Mouse (Mus musculus): ENCODE results near the gene Pawr. TPM values are rescaled to one million over a fixed set of nuclear protein-coding genes. Genes with fewer than 3 reads are reported as not detected.

Pawr gene
- polyA plus RNA-seq (2015; fragmentation: Nextera tagmentation; extraction: Ambion mirVana): 3.8 and 4.4 TPM in 2 replicates

- Histone ChIP-seq H3K4me1 (replicated peaks) (peaks cover 16% of the 10 kb centered on the region), H3K9me3 (replicated peaks) (no peaks in the 10 kb centered on the region), H3K4me2 (peak within 1 kb of the TSS; percentile 90), H3K4me3 (replicated peaks) (peak within 1 kb of the TSS; percentile 75), H3K9ac (peak within 1 kb of the TSS; percentile 78), H3K27me3 (peaks cover 45% of the 10 kb centered on the region), H3K27ac (peak within 1 kb of the TSS; percentile 71), H3K36me3 (peaks cover 7% of the 10 kb centered on the region; the same call in 1 of the 2 replicates)
- under 1% methylated on average over 73 of the region's 85 CpGs for WGBS (ENCODE audit: insufficient replicate concordance)
- DNase-seq (peak; percentile 68), ATAC-seq (ENCODE audit: low read depth) (peak; percentile 87)
These were observed at the start of gene Pawr for GRCm38 (mm10) chr10:108331784-108332561. Gene Pawr (plus strand): TSS chr10:108332121.

DNA sequence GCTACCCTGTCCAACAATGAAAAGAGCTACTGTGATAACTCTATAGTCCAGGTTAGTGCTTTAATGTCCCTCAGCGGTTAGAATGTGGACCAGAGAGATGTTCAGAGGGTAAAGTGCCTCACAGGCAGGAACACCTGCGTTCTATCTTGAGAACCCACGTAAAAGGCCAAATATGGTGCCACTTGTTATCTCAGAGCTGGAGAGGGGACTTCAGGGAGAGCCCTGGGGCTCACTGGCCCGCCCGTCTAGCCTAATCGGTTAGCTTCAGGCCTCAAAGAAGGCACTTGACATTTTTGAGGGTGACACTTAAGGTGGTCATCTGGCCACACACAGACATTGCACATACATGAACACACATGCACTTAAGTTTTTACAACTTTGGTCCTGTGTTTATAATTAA is 49.6 kb upstream of the Pawr start:
- Histone ChIP-seq H3K4me2 (no peak overlapping the region), H3K9ac (no peak overlapping the region), H3K27me3 (no peaks in the 10 kb centered on the region), H3K36me3 (peaks cover 19% of the 10 kb centered on the region), H3K4me1 (replicated peaks) (0 out of 2 replicates have a peak, but pooled peaks cover 3% of the 10 kb centered on the region), H3K27ac (no peak overlapping the region), H3K9me3 (replicated peaks) (no peaks in the 10 kb centered on the region), H3K4me3 (replicated peaks) (no peak overlapping the region)
- 61% methylated on average over 6 of the region's 6 CpGs for WGBS (ENCODE audit: insufficient replicate concordance)
- peak; percentile 74 for ATAC-seq (ENCODE audit: low read depth)
- DNase-seq: peak; percentile 11

GRCm38 (mm10) chr10:108283418-108283817 is 48.5 kb upstream of the Pawr start:
- no peaks in the 10 kb centered on the region for H3K9me3 ChIP-seq (replicated peaks)
- DNase-seq (no peak), ATAC-seq (ENCODE audit: low read depth) (no peak)
- H3K27me3 ChIP-seq: no peaks in the 10 kb centered on the region
- 0 out of 2 replicates have a peak, but pooled peaks cover 3% of the 10 kb centered on the region for H3K4me1 ChIP-seq (replicated peaks)
- no peak overlapping the region for H3K4me3 ChIP-seq (replicated peaks)
- H3K9ac ChIP-seq: no peak overlapping the region
- 80% methylated on average over 2 of the region's 2 CpGs for WGBS (ENCODE audit: insufficient replicate concordance)
- H3K4me2 ChIP-seq: no peak overlapping the region
- peaks cover 11% of the 10 kb centered on the region for H3K36me3 ChIP-seq
- H3K27ac ChIP-seq: no peak overlapping the region

GRCm38 (mm10) chr10:108283837-108284236 is 48.1 kb upstream of the Pawr start:
- H3K9ac ChIP-seq: no peak overlapping the region
- H3K4me3 ChIP-seq (replicated peaks): no peak overlapping the region
- no peak overlapping the region for H3K27ac ChIP-seq
- WGBS (ENCODE audit: insufficient replicate concordance): 86% methylated on average over 4 of the region's 4 CpGs
- H3K4me2 ChIP-seq: no peak overlapping the region
- 0 out of 2 replicates have a peak, but pooled peaks cover 3% of the 10 kb centered on the region for H3K4me1 ChIP-seq (replicated peaks)
- DNase-seq (no peak), ATAC-seq (ENCODE audit: low read depth) (no peak)
- H3K9me3 ChIP-seq (replicated peaks): no peaks in the 10 kb centered on the region
- H3K27me3 ChIP-seq: no peaks in the 10 kb centered on the region
- peaks cover 11% of the 10 kb centered on the region for H3K36me3 ChIP-seq

GRCm38 (mm10) chr10:108284445-108284844 is 47.5 kb upstream of the Pawr start:
- Histone ChIP-seq H3K36me3 (peaks cover 11% of the 10 kb centered on the region), H3K9me3 (replicated peaks) (no peaks in the 10 kb centered on the region), H3K4me3 (replicated peaks) (no peak overlapping the region), H3K27ac (no peak overlapping the region), H3K4me1 (replicated peaks) (0 out of 2 replicates have a peak, but pooled peaks cover 3% of the 10 kb centered on the region), H3K27me3 (no peaks in the 10 kb centered on the region), H3K4me2 (no peak overlapping the region), H3K9ac (no peak overlapping the region)
- WGBS (ENCODE audit: insufficient replicate concordance): 77% methylated on average over 4 of the region's 4 CpGs
- ATAC-seq (ENCODE audit: low read depth) (no peak), DNase-seq (no peak)

- 0 out of 2 replicates have a peak, but pooled peaks cover 3% of the 10 kb centered on the region for H3K4me1 ChIP-seq (replicated peaks)
- ATAC-seq (ENCODE audit: low read depth) (no peak), DNase-seq (no peak)
- peaks cover 8% of the 10 kb centered on the region for H3K36me3 ChIP-seq
- 80% methylated on average over 5 of the region's 5 CpGs for WGBS (ENCODE audit: insufficient replicate concordance)
- no peak overlapping the region for H3K27ac ChIP-seq
- no peak overlapping the region for H3K9ac ChIP-seq
- H3K4me2 ChIP-seq: no peak overlapping the region
- no peaks in the 10 kb centered on the region for H3K9me3 ChIP-seq (replicated peaks)
- H3K27me3 ChIP-seq: no peaks in the 10 kb centered on the region
- no peak overlapping the region for H3K4me3 ChIP-seq (replicated peaks)
These were observed 46.9 kb upstream of the Pawr start for GRCm38 (mm10) chr10:108284977-108285376.

DNA sequence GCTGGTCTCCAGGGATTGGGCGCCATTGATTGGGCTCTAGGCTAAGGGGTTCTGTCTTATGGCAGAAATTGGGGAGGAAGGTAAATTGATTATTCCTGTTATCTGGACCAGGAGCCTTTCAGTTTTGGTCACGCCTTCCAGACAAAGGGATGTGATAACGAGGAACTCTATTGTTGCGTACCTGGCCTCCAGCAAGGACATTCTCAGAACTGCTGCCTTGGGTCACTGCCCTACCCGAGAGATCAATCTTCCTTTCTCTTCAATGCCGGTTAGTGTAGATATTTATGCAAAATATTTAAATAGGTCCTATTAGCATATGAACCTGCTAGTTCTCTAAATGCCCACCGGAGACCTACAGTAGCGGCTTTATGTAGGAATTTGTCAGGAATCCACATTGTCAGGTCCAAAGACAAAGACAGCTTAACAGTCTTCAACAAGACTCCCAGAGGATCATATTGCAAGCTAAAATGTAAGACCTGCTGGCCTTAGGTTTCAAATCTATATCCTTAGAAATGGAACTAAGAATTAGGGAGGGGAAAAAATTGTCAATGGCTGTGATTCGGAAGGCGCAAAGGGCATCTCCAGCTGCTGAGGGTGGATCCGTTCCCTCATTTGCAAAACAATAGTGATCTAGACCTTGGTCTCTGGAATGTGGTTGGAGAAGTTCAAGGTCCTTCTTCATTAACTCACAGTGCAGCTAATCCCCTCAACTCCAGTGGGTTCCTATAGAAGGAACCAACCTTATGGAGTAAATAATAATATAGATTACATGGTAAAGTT is 45.1 kb upstream of the Pawr start:
- DNase-seq: no peak
- Histone ChIP-seq H3K9ac (no peak overlapping the region), H3K36me3 (no peaks in the 10 kb centered on the region), H3K27ac (no peak overlapping the region), H3K27me3 (no peaks in the 10 kb centered on the region), H3K4me2 (no peak overlapping the region), H3K9me3 (replicated peaks) (no peaks in the 10 kb centered on the region), H3K4me3 (replicated peaks) (no peak overlapping the region), H3K4me1 (replicated peaks) (0 out of 2 replicates have a peak, but pooled peaks cover 3% of the 10 kb centered on the region)
- ATAC-seq (ENCODE audit: low read depth): no peak
- WGBS (ENCODE audit: insufficient replicate concordance): 64% methylated on average over 11 of the region's 11 CpGs

- H3K4me2 ChIP-seq: no peak overlapping the region
- no peak overlapping the region for H3K9ac ChIP-seq
- no peak overlapping the region for H3K4me3 ChIP-seq (replicated peaks)
- DNase-seq (no peak), ATAC-seq (ENCODE audit: low read depth) (no peak)
- H3K4me1 ChIP-seq (replicated peaks): 0 out of 2 replicates have a peak, but pooled peaks cover under 1% of the 10 kb centered on the region
- no peaks in the 10 kb centered on the region for H3K36me3 ChIP-seq
- no peak overlapping the region for H3K27ac ChIP-seq
- no peaks in the 10 kb centered on the region for H3K9me3 ChIP-seq (replicated peaks)
- WGBS (ENCODE audit: insufficient replicate concordance): 72% methylated on average over 4 of the region's 4 CpGs
- no peaks in the 10 kb centered on the region for H3K27me3 ChIP-seq
These were observed 44.5 kb upstream of the Pawr start for GRCm38 (mm10) chr10:108287438-108287801.

DNA sequence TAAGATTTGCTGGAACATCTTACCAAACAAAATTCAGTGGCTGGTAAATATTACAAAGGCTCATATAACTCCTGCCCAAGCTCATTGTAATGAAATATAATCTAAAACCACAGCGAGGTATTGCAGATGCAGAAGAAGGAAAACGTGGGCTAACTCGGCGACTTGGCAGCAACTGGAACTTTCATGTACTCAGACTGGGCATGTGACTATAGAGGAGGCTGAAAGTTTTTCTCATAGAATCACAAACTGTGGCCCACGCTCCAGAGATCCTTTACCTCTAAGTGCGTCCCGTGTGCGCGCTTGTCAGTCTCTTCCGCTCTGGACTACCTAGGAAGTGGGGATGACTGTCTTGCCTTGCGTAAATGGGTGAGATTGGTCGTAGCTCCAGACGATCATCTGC is 41.9 kb upstream of the Pawr start:
- H3K4me3 ChIP-seq (replicated peaks): no peak overlapping the region
- ATAC-seq (ENCODE audit: low read depth): no peak
- H3K27ac ChIP-seq: no peak overlapping the region
- no peaks in the 10 kb centered on the region for H3K9me3 ChIP-seq (replicated peaks)
- H3K9ac ChIP-seq: no peak overlapping the region
- 84% methylated on average over 13 of the region's 13 CpGs for WGBS (ENCODE audit: insufficient replicate concordance)
- no peak overlapping the region for H3K4me2 ChIP-seq
- H3K36me3 ChIP-seq: no peaks in the 10 kb centered on the region
- no peak for DNase-seq
- no peaks in the 10 kb centered on the region for H3K27me3 ChIP-seq
- no peaks in the 10 kb centered on the region for H3K4me1 ChIP-seq (replicated peaks)

GRCm38 (mm10) chr10:108291688-108292471 is 40.0 kb upstream of the Pawr start:
- Histone ChIP-seq H3K27me3 (no peaks in the 10 kb centered on the region), H3K4me3 (replicated peaks) (no peak overlapping the region), H3K27ac (no peak overlapping the region), H3K36me3 (no peaks in the 10 kb centered on the region), H3K9me3 (replicated peaks) (no peaks in the 10 kb centered on the region), H3K4me1 (replicated peaks) (no peaks in the 10 kb centered on the region), H3K4me2 (no peak overlapping the region), H3K9ac (no peak overlapping the region)
- DNase-seq: no peak
- WGBS (ENCODE audit: insufficient replicate concordance): 79% methylated on average over 12 of the region's 12 CpGs
- no peak for ATAC-seq (ENCODE audit: low read depth)

DNA sequence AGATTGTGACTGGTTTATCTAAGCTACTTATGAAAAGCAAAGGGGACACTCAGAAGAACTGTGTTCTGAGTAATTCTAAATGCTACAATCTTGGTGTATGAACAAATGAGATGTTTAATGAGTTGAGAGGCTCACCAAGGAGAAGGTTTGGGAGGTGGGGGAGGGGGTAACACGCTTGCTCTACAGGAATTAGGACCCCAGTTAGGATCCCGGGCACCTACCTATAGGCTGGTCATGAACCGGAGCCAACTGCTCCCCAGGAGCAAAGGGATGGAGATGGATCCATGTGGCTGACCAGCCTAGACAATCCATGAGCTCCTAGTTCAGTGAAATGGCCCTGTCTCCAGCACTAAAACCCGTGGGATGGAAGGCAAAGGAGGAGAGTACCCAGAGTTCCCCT is 39.3 kb upstream of the Pawr start:
- 65% methylated on average over 4 of the region's 4 CpGs for WGBS (ENCODE audit: insufficient replicate concordance)
- H3K36me3 ChIP-seq: no peaks in the 10 kb centered on the region
- no peak for ATAC-seq (ENCODE audit: low read depth)
- no peak for DNase-seq
- H3K4me1 ChIP-seq (replicated peaks): no peaks in the 10 kb centered on the region
- no peak overlapping the region for H3K27ac ChIP-seq
- no peak overlapping the region for H3K4me2 ChIP-seq
- H3K27me3 ChIP-seq: no peaks in the 10 kb centered on the region
- no peak overlapping the region for H3K9ac ChIP-seq
- H3K9me3 ChIP-seq (replicated peaks): no peaks in the 10 kb centered on the region
- no peak overlapping the region for H3K4me3 ChIP-seq (replicated peaks)

All from liver, embryonic 13.5 days (tissue).